In the genomic region with DNA sequence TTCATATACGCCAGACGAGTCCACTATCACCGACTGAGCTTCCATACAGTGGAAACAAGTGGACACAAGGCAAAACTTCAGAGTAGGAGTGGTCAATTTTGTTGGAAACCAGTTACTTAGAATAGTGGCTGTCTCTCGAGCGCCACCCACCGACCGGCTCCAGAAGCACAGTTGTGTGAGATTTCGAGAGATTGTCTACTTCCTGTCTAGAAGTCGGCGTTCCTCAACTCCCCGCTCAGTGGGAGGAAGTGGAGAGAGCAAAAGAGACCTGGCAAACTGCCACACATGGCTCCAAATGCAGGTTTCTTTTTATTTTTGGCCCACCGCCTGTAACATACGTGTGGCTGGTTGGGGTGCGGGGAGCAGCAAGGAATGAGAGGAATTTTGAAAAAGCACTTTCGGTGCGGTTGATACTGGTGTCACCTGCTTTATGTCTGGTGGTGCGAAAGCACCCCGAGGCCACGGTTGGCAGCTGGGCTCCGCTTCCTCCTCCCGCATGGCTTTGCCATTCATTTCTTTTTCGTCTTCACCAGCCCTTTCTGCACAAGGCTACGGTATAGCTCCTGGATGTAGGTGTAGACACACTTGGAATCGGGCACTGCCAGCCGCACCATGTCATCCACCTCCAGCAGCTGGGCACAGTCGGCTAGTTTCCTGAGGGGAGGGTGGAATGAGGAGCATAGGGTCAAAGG, we compare ENCODE assay signal across 8 mouse cellular contexts. TPM values are rescaled to one million over a fixed set of nuclear protein-coding genes. Genes with fewer than 3 reads are reported as not detected.
DNase-seq lines count a peak whose midpoint lies in the region; ATAC-seq lines count a peak whose summit lies in the region.

No protein-coding gene starts in this region.

- H3K4me3 ChIP-seq in embryonic facial prominence, embryonic 11.5 days (ENCODE audit: low read depth, low read length), result no peak overlapping the region
- peak overlapping the region; percentile 39 for H3K4me3 ChIP-seq in midbrain, embryonic 10.5 days

- no peaks in the 10 kb centered on the region for H3K36me3 ChIP-seq in embryonic facial prominence, embryonic 11.5 days (replicated peaks; ENCODE audit: control insufficient read depth, insufficient read depth, low read depth, low read length)
- peaks cover 12% of the 10 kb centered on the region; the same call in 1 of the 2 replicates for H3K36me3 ChIP-seq in midbrain, embryonic 10.5 days

- H3K9me3 ChIP-seq in embryonic facial prominence, embryonic 11.5 days (replicated peaks; ENCODE audit: control insufficient read depth, low read length), result no peaks in the 10 kb centered on the region
- no peaks in the 10 kb centered on the region for H3K9me3 ChIP-seq in midbrain, embryonic 10.5 days (replicated peaks)

- DNase-seq in adrenal gland, postnatal 10 days, result peak; percentile 90
- DNase-seq in embryonic facial prominence, embryonic 11.5 days (ENCODE audit: low spot score), result peak; percentile 90
- peak; percentile 98 for DNase-seq in heart, adult 11 months
- DNase-seq in kidney, adult 11 months, result peak; percentile 88
- peak; percentile 78 to 83 for DNase-seq in left cerebral cortex, postnatal 36 days (ENCODE audit: low spot score in 2 of 2)
- DNase-seq in midbrain, embryonic 10.5 days (ENCODE audit: low spot score), result peak; percentile 84
- peak; percentile 82 to 87 for DNase-seq in right cerebral cortex, postnatal 36 days (ENCODE audit: low spot score in 2 of 2)
- DNase-seq in urinary bladder, postnatal 36 days (ENCODE audit: low spot score in 2 of 2), result peak; percentile 70 to 83

- no peaks in the 10 kb centered on the region for H3K4me1 ChIP-seq in embryonic facial prominence, embryonic 11.5 days (ENCODE audit: control insufficient read depth, insufficient read depth, low read length)
- peaks cover 8% of the 10 kb centered on the region for H3K4me1 ChIP-seq in midbrain, embryonic 10.5 days

- peak overlapping the region; percentile 32 for H3K4me2 ChIP-seq in embryonic facial prominence, embryonic 11.5 days (ENCODE audit: low read depth, low read length)

- ATAC-seq in embryonic facial prominence, embryonic 11.5 days (replicated peaks; ENCODE audit: insufficient number of reproducible peaks, low FRiP score, low TSS enrichment, low read depth), result peak; percentile 61; the same call in 1 of the 2 replicates

- no peak overlapping the region for H3K27ac ChIP-seq in embryonic facial prominence, embryonic 11.5 days (replicated peaks; ENCODE audit: low read depth, low read length)
- peak overlapping the region; percentile 78 for H3K27ac ChIP-seq in midbrain, embryonic 10.5 days (replicated peaks)

- H3K9ac ChIP-seq in embryonic facial prominence, embryonic 11.5 days (replicated peaks; ENCODE audit: low read length), result peak overlapping the region; percentile 15; the same call in 1 of the 2 replicates

- WGBS in embryonic facial prominence, embryonic 11.5 days, result 37% methylated on average over 26 of the region's 26 CpGs
- WGBS in midbrain, embryonic 10.5 days, result 41% methylated on average over 26 of the region's 26 CpGs

- no peaks in the 10 kb centered on the region for H3K27me3 ChIP-seq in embryonic facial prominence, embryonic 11.5 days (ENCODE audit: control insufficient read depth, insufficient read depth, low read length)
- no peaks in the 10 kb centered on the region for H3K27me3 ChIP-seq in midbrain, embryonic 10.5 days (ENCODE audit: low read depth, poor library complexity, severe bottlenecking)

- intact Hi-C loops in left cerebral cortex, postnatal 36 days (cut with DNase I), result no loop called here

RNA-seq across cellular contexts. Expression of a gene that starts 11.4 kb away (rescaled TPM):
- total RNA-seq in adrenal gland, postnatal 10 days (2021), result 10 to 100 TPM in 1 of 2 experiments, 1 to 10 TPM in 1; 3.8 to 21.0 TPM
- 0.11 and 0.20 TPM in 2 replicates for polyA plus RNA-seq in embryonic facial prominence, embryonic 11.5 days (2014; fragmentation: Nextera tagmentation; extraction: Ambion mirVana)
- not detected for total RNA-seq in left cerebral cortex, postnatal 36 days (2021)
- 0.20 TPM in 1 of 2 replicates, not detected in the other for polyA plus RNA-seq in midbrain, embryonic 10.5 days (2016; fragmentation: Nextera tagmentation; extraction: Ambion mirVana)

RNA-seq across cellular contexts. Expression of a gene that starts 12.4 kb away (rescaled TPM):
- total RNA-seq in adrenal gland, postnatal 10 days (2021), result 10 to 100 TPM; 29.5 to 31.3 TPM
- polyA plus RNA-seq in embryonic facial prominence, embryonic 11.5 days (2014; fragmentation: Nextera tagmentation; extraction: Ambion mirVana), result 30.6 and 36.1 TPM in 2 replicates
- total RNA-seq in left cerebral cortex, postnatal 36 days (2021), result 1 to 10 TPM; 5.2 to 5.5 TPM
- 33.0 and 34.5 TPM in 2 replicates for polyA plus RNA-seq in midbrain, embryonic 10.5 days (2016; fragmentation: Nextera tagmentation; extraction: Ambion mirVana)

RNA-seq across cellular contexts. Expression of a gene that starts 15.8 kb away (rescaled TPM):
- total RNA-seq in adrenal gland, postnatal 10 days (2021), result 10 to 100 TPM; 66.0 to 69.7 TPM
- polyA plus RNA-seq in embryonic facial prominence, embryonic 11.5 days (2014; fragmentation: Nextera tagmentation; extraction: Ambion mirVana), result 45.9 and 50.0 TPM in 2 replicates
- 10 to 100 TPM; 53.8 to 55.9 TPM for total RNA-seq in left cerebral cortex, postnatal 36 days (2021)
- polyA plus RNA-seq in midbrain, embryonic 10.5 days (2016; fragmentation: Nextera tagmentation; extraction: Ambion mirVana), result 56.4 and 64.0 TPM in 2 replicates

RNA-seq across cellular contexts. Expression of a gene that starts 27.6 kb away (rescaled TPM):
- 1 to 10 TPM; 7.9 to 8.0 TPM for total RNA-seq in adrenal gland, postnatal 10 days (2021)
- 23.1 and 28.0 TPM in 2 replicates for polyA plus RNA-seq in embryonic facial prominence, embryonic 11.5 days (2014; fragmentation: Nextera tagmentation; extraction: Ambion mirVana)
- under 1 TPM; 0.25 to 0.32 TPM for total RNA-seq in left cerebral cortex, postnatal 36 days (2021)
- 22.4 and 26.1 TPM in 2 replicates for polyA plus RNA-seq in midbrain, embryonic 10.5 days (2016; fragmentation: Nextera tagmentation; extraction: Ambion mirVana)

RNA-seq across cellular contexts. Expression of a gene that starts 35.8 kb away (rescaled TPM):
- total RNA-seq in adrenal gland, postnatal 10 days (2021), result 100 to 1,000 TPM in 1 of 2 experiments, 10 to 100 TPM in 1; 79.2 to 110 TPM
- 21.0 and 22.4 TPM in 2 replicates for polyA plus RNA-seq in embryonic facial prominence, embryonic 11.5 days (2014; fragmentation: Nextera tagmentation; extraction: Ambion mirVana)
- total RNA-seq in left cerebral cortex, postnatal 36 days (2021), result 1 to 10 TPM; 5.3 to 7.7 TPM
- 27.6 and 35.8 TPM in 2 replicates for polyA plus RNA-seq in midbrain, embryonic 10.5 days (2016; fragmentation: Nextera tagmentation; extraction: Ambion mirVana)

Comparison
In these comparisons a context has a peak if more than half of its experiments do, and no peak if none do; other contexts are left out.
1. RNA of a gene that starts 11.4 kb away (total RNA-seq): 3.8 to 21.0 TPM in adrenal gland, postnatal 10 days; not detected in left cerebral cortex, postnatal 36 days; every median in the first group is over 4 times any median in the second.
2. RNA of a gene that starts 12.4 kb away (total RNA-seq): 29.5 to 31.3 TPM in adrenal gland, postnatal 10 days; 5.2 to 5.5 TPM in left cerebral cortex, postnatal 36 days; every median in the first group is over 4 times any median in the second.
3. Peak in every context shown above with its lines, with median percentiles within 50 percentile points of each other: DNase-seq.